Mouse (Mus musculus) stomach, embryonic 15.5 days (tissue): ENCODE results near the gene Lrrc37a. TPM values are rescaled to one million over a fixed set of nuclear protein-coding genes. Genes with fewer than 3 reads are reported as not detected.
"Not testable (repeated sequence)": the region's sequence is repeated elsewhere in the genome, so short reads cannot be mapped to it uniquely, and the experiment has no call there.

Source experiments
- ATAC-seq: fragments of 200-750 bp; cut with Nextera tagmentation; 2 replicates; pipeline ENCODE4 v1.8.0; 2017; ENCODE audit warnings: low read depth, moderate number of reproducible peaks, moderate TSS enrichment; ENCODE audit not compliant: insufficient read depth, low FRiP score
- H3K27ac ChIP-seq: fragments of 300-500 bp; sonication (generic); 2 replicates; pipeline ENCODE4 v1.5.1; 2015; ENCODE audit warnings: mild to moderate bottlenecking, inconsistent platforms
- H3K27me3 ChIP-seq: fragments of 300-500 bp; sonication (generic); replicated peaks from 2 replicates; pipeline ENCODE4 v1.6.1; 2015; ENCODE audit warnings: inconsistent platforms
- H3K36me3 ChIP-seq: fragments of 300-500 bp; sonication (generic); 2 replicates; pipeline ENCODE4 v1.6.1; 2015; ENCODE audit warnings: inconsistent platforms
- H3K4me1 ChIP-seq: fragments of 300-500 bp; sonication (generic); 2 replicates; pipeline ENCODE4 v1.6.1; 2015; ENCODE audit warnings: inconsistent platforms
- H3K4me2 ChIP-seq: fragments of 300-500 bp; sonication (generic); 2 replicates; pipeline ENCODE4 v1.6.1; 2015; ENCODE audit warnings: mild to moderate bottlenecking, inconsistent platforms
- H3K4me3 ChIP-seq: fragments of 300-500 bp; sonication (generic); replicated peaks from 2 replicates; pipeline ENCODE4 v1.5.1; 2015; ENCODE audit warnings: inconsistent platforms
- H3K9ac ChIP-seq: fragments of 300-500 bp; sonication (generic); 2 replicates; pipeline ENCODE4 v1.6.1; 2015; ENCODE audit warnings: inconsistent platforms
- H3K9me3 ChIP-seq: fragments of 300-500 bp; sonication (generic); 2 replicates; pipeline ENCODE4 v1.6.1; 2016; ENCODE audit warnings: inconsistent platforms
- WGBS: fragments of 180-500 bp; shearing (Covaris S2); methylation state at CpG from one replicate; pipeline ENCODE4 v1.1.7; 2015; 5-methylcytosine and 5-hydroxymethylcytosine counted together
- polyA plus RNA-seq: library from polyadenylated mRNA; unstranded; fragments of >200 nt; fragmentation: Nextera tagmentation; extraction: Ambion mirVana; gene quantifications from 2 replicates; pipeline ENCODE4 v1.2.1, GENCODE M21; 2015

Lrrc37a gene
- polyA plus RNA-seq, 1 experiment from 2014 or later = not detected

DNA sequence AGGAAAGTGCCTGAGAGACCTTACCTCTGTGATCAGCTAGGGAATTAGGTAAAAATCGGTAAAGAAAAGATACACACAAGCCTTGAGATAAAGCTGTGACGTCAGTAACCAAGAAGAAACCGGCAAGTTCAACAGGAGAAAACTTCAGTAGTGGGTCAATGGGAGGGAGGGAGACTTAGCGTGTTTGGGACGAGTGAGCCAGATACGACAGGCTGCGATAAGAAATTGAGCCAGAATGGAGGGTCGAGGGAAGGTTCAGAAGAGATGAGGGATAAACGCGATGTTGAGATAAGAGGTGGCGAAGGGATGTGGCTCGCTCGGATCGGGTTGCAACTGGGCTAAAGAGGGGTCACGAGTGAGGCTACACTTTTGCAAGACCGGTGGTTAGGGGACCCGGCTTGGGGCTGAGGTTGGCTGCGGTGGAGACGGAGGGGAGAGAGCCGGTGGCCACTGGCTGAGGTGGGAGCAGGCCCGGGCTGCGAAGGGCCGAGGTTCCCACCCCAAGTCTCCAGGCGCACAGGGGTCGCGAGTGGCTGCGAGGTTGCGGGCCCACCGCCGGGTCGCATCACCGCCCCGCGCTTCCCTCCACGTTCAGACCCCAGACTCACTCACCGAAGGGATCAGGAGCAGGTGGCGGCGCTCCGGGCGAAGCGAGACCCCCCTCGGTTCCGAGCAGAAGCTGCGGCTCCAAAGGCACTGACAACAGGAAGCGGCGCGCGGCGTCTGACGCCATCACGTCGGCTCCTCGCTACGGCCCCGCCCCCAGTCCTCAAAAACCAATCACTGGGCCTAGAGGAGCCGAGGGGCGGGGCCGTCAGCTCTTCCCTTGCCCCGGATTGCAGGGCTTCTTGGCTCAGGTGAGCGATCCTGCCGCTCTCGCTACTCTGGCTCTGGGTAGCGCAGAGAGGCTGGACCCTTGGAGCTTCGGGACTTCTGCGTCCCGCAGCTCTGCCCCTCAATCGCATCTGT lies 92.1 kb downstream of the Lrrc37a start, which contains the start of gene Plekhm1:
Gene Plekhm1 (minus strand): TSS at position 707 of the 969 bp plus-strand sequence.
- peak within 1 kb of the TSS; percentile 62 for H3K9ac ChIP-seq
- H3K27ac ChIP-seq = peak within 1 kb of the TSS; percentile 81
- H3K4me3 ChIP-seq = peak within 1 kb of the TSS; percentile 87
- ATAC-seq = peak; percentile 97
- H3K36me3 ChIP-seq = no peaks in the 10 kb centered on the region
- no peaks in the 10 kb centered on the region for H3K9me3 ChIP-seq
- WGBS = under 1% methylated on average over 67 of the region's 67 CpGs
- peak within 1 kb of the TSS; percentile 94 for H3K4me2 ChIP-seq
- no peaks in the 10 kb centered on the region for H3K27me3 ChIP-seq
- H3K4me1 ChIP-seq = peaks cover 11% of the 10 kb centered on the region; the same call in 1 of the 2 replicates

DNA sequence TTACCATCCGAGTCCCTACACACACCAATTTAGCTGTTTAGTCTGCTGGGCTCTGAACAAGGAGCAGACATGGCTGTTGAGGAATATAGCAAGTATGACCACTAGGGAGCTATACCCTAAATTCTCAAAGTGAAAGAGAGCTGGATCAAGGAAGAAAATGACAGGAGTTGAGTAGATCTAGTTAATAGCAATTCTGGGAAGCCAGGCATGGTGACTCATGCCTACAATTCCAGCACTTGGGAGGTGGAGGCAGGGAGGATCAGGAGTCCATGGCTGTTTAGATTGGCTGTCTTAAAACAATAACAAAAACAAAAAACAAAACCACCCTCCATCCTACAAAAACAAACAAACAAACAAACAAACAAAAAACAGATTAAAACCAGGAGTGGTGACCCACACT lies 93.1 kb downstream of the Lrrc37a start:
- Histone ChIP-seq H3K4me1 (peaks cover 13% of the 10 kb centered on the region; the same call in 1 of the 2 replicates), H3K27ac (no peak overlapping the region), H3K27me3 (no peaks in the 10 kb centered on the region), H3K9me3 (no peaks in the 10 kb centered on the region), H3K9ac (no peak overlapping the region), H3K4me2 (peak overlapping the region; percentile 94), H3K36me3 (no peaks in the 10 kb centered on the region), H3K4me3 (peak overlapping the region; percentile 87)
- ATAC-seq = no peak
- 70% methylated on average over 1 of the region's 1 CpGs for WGBS

GRCm38 (mm10) chr11:103408880-103409279 lies 95.5 kb downstream of the Lrrc37a start:
- Histone ChIP-seq H3K27me3 (no peaks in the 10 kb centered on the region), H3K9ac (no peak overlapping the region), H3K4me2 (no peak overlapping the region), H3K27ac (no peak overlapping the region), H3K4me1 (peaks cover 13% of the 10 kb centered on the region; the same call in 1 of the 2 replicates), H3K4me3 (no peak overlapping the region), H3K36me3 (0 out of 2 replicates have a peak, but pooled peaks cover 3% of the 10 kb centered on the region), H3K9me3 (no peaks in the 10 kb centered on the region)
- no peak for ATAC-seq
- WGBS = 91% methylated on average over 13 of the region's 13 CpGs

- H3K27ac ChIP-seq, H3K27me3 ChIP-seq, H3K36me3 ChIP-seq, H3K4me1 ChIP-seq, H3K4me2 ChIP-seq, H3K4me3 ChIP-seq, ATAC-seq, H3K9ac ChIP-seq, H3K9me3 ChIP-seq: not testable (repeated sequence)
- whole genome bisulfite sequencing = 59% methylated on average over 5 of the region's 5 CpGs
Measured at GRCm38 (mm10) chr11:103407136-103407535, 97.3 kb downstream of the Lrrc37a start.

GRCm38 (mm10) chr11:103406551-103406950 lies 97.8 kb downstream of the Lrrc37a start:
- no peaks in the 10 kb centered on the region for H3K27me3 ChIP-seq
- H3K9ac ChIP-seq = no peak overlapping the region
- H3K4me1 ChIP-seq = 0 out of 2 replicates have a peak, but pooled peaks cover 6% of the 10 kb centered on the region
- ATAC-seq = peak; percentile 53; the same call in 1 of the 2 replicates
- WGBS = 61% methylated on average over 7 of the region's 7 CpGs
- H3K4me2 ChIP-seq = no peak overlapping the region
- no peaks in the 10 kb centered on the region for H3K9me3 ChIP-seq
- no peak overlapping the region for H3K4me3 ChIP-seq
- H3K36me3 ChIP-seq = 0 out of 2 replicates have a peak, but pooled peaks cover 3% of the 10 kb centered on the region
- H3K27ac ChIP-seq = no peak overlapping the region

- no peaks in the 10 kb centered on the region for H3K27me3 ChIP-seq
- 86% methylated on average over 1 of the region's 1 CpGs for WGBS
Measured at GRCm38 (mm10) chr11:103405814-103406213, 98.6 kb downstream of the Lrrc37a start.

GRCm38 (mm10) chr11:103404618-103405017 lies 99.8 kb downstream of the Lrrc37a start:
- H3K9ac ChIP-seq = no peak overlapping the region
- H3K9me3 ChIP-seq = no peaks in the 10 kb centered on the region
- H3K27ac ChIP-seq = no peak overlapping the region
- no peaks in the 10 kb centered on the region for H3K27me3 ChIP-seq
- H3K4me1 ChIP-seq = 0 out of 2 replicates have a peak, but pooled peaks cover 3% of the 10 kb centered on the region
- 0 out of 2 replicates have a peak, but pooled peaks cover 3% of the 10 kb centered on the region for H3K36me3 ChIP-seq
- no peak overlapping the region for H3K4me2 ChIP-seq
- ATAC-seq = no peak
- H3K4me3 ChIP-seq = no peak overlapping the region

More at GRCm38 (mm10) chr11:103405814-103406213, 98.6 kb downstream of the Lrrc37a start:
- H3K4me1 ChIP-seq = 0 out of 2 replicates have a peak, but pooled peaks cover 3% of the 10 kb centered on the region
- H3K9me3 ChIP-seq = no peaks in the 10 kb centered on the region
- no peak overlapping the region for H3K9ac ChIP-seq
- H3K36me3 ChIP-seq = 0 out of 2 replicates have a peak, but pooled peaks cover 3% of the 10 kb centered on the region
- no peak overlapping the region for H3K4me2 ChIP-seq
- no peak overlapping the region for H3K4me3 ChIP-seq
- no peak for ATAC-seq
- no peak overlapping the region for H3K27ac ChIP-seq

- WGBS = 56% methylated on average over 4 of the region's 4 CpGs
- Histone ChIP-seq H3K9me3 (no peaks in the 10 kb centered on the region), H3K4me1 (0 out of 2 replicates have a peak, but pooled peaks cover 3% of the 10 kb centered on the region), H3K27ac (no peak overlapping the region), H3K36me3 (0 out of 2 replicates have a peak, but pooled peaks cover 3% of the 10 kb centered on the region), H3K4me3 (no peak overlapping the region), H3K27me3 (no peaks in the 10 kb centered on the region), H3K4me2 (no peak overlapping the region), H3K9ac (no peak overlapping the region)
- no peak for ATAC-seq
Measured at GRCm38 (mm10) chr11:103403776-103404175, 100.6 kb downstream of the Lrrc37a start.

- Histone ChIP-seq H3K9me3 (no peaks in the 10 kb centered on the region), H3K4me3 (no peak overlapping the region), H3K4me1 (0 out of 2 replicates have a peak, but pooled peaks cover 3% of the 10 kb centered on the region), H3K27ac (no peak overlapping the region), H3K27me3 (no peaks in the 10 kb centered on the region), H3K36me3 (0 out of 2 replicates have a peak, but pooled peaks cover 3% of the 10 kb centered on the region), H3K9ac (no peak overlapping the region), H3K4me2 (no peak overlapping the region)
- 91% methylated on average over 5 of the region's 5 CpGs for WGBS
- ATAC-seq = no peak
Measured at GRCm38 (mm10) chr11:103402738-103403137, 101.7 kb downstream of the Lrrc37a start.

DNA sequence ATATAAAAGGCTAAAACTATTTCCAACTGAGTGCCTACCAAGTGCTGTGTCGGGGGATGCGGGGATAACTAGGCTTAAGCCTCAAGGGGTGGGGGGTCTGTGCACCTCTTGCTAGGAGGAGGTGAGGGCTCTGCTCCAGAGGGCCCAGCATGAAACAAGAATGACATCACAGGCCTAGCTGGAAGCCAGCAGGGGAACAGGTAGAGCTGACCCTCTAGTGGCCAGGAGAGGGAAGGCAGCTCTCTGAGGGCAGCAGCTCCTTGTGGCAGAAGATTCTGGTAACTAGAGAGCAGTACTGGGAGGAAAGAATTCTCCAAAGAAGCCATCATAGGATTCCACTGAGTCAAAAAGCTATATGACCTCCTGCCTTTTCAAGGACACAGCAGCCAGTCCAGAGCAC lies 102.2 kb downstream of the Lrrc37a start:
- 65% methylated on average over 2 of the region's 2 CpGs for WGBS
- ATAC-seq = 0 out of 2 replicates have a peak, but pooled peaks have one; percentile 39
- H3K27me3 ChIP-seq = no peaks in the 10 kb centered on the region
- H3K4me2 ChIP-seq = no peak overlapping the region
- H3K36me3 ChIP-seq = 0 out of 2 replicates have a peak, but pooled peaks cover 3% of the 10 kb centered on the region
- H3K9me3 ChIP-seq = no peaks in the 10 kb centered on the region
- H3K4me1 ChIP-seq = 0 out of 2 replicates have a peak, but pooled peaks cover 3% of the 10 kb centered on the region
- no peak overlapping the region for H3K4me3 ChIP-seq
- no peak overlapping the region for H3K27ac ChIP-seq
- H3K9ac ChIP-seq = no peak overlapping the region
